Mouse (Mus musculus) forebrain, embryonic 15.5 days (tissue): ENCODE measurements around the gene Riok2. TPM values are rescaled to one million over a fixed set of nuclear protein-coding genes. Genes with fewer than 3 reads are reported as not detected.

Experiments used
- ATAC-seq: fragments of 200-750 bp; cut with Nextera tagmentation; replicated peaks from 2 replicates; pipeline ENCODE4 v1.8.0; 2017; ENCODE audit warnings: mild to moderate bottlenecking, moderate TSS enrichment, moderate library complexity
- H3K27ac ChIP-seq: fragments of 300-500 bp; sonication (generic); replicated peaks from 2 replicates; pipeline ENCODE4 v1.5.1; 2015; ENCODE audit warnings: mild to moderate bottlenecking, inconsistent platforms
- H3K27me3 ChIP-seq: fragments of 300-500 bp; sonication (generic); 2 replicates; pipeline ENCODE4 v1.6.1; 2015; ENCODE audit warnings: inconsistent platforms
- H3K36me3 ChIP-seq: fragments of 300-500 bp; sonication (generic); 2 replicates; pipeline ENCODE4 v1.6.1; 2015; ENCODE audit warnings: mild to moderate bottlenecking, inconsistent platforms
- H3K4me1 ChIP-seq: fragments of 300-500 bp; sonication (generic); 2 replicates; pipeline ENCODE4 v1.6.1; 2015; ENCODE audit warnings: inconsistent platforms
- H3K4me2 ChIP-seq: fragments of 300-500 bp; sonication (generic); replicated peaks from 2 replicates; pipeline ENCODE4 v1.6.1; 2015; ENCODE audit warnings: mild to moderate bottlenecking, inconsistent platforms
- H3K4me3 ChIP-seq: fragments of 300-500 bp; sonication (generic); 2 replicates; pipeline ENCODE4 v1.5.1; 2015; ENCODE audit warnings: mild to moderate bottlenecking, inconsistent platforms
- H3K9ac ChIP-seq: fragments of 300-500 bp; sonication (generic); replicated peaks from 2 replicates; pipeline ENCODE4 v1.6.1; 2015; ENCODE audit warnings: mild to moderate bottlenecking, inconsistent platforms
- H3K9me3 ChIP-seq: fragments of 300-500 bp; sonication (generic); 2 replicates; pipeline ENCODE4 v1.6.1; 2016; ENCODE audit warnings: inconsistent platforms
- WGBS: fragments of 180-500 bp; shearing (Covaris S2); methylation state at CpG from one replicate; pipeline ENCODE4 v1.1.7; 2015; ENCODE audit warnings: mixed read lengths; 5-methylcytosine and 5-hydroxymethylcytosine counted together
- polyA plus RNA-seq: library from polyadenylated mRNA; unstranded; fragments of >200 nt; fragmentation: Nextera tagmentation; extraction: Ambion mirVana; gene quantifications from 2 replicates; pipeline ENCODE4 v1.2.1, GENCODE M21; 2015

The Riok2 gene
- polyA plus RNA-seq, 1 experiment from 2014 or later: 27.0 TPM

GRCm38 (mm10) chr17:17393300-17393699, 19.2 kb downstream of the Riok2 start:
- H3K27ac ChIP-seq: peak overlapping the region; percentile 81
- H3K4me3 ChIP-seq: no peak overlapping the region
- ATAC-seq: peak; percentile 70
- peaks cover 25% of the 10 kb centered on the region for H3K36me3 ChIP-seq
- WGBS: 62% methylated on average over 6 of the region's 6 CpGs
- peaks cover 16% of the 10 kb centered on the region for H3K4me1 ChIP-seq
- H3K27me3 ChIP-seq: no peaks in the 10 kb centered on the region
- no peak overlapping the region for H3K9ac ChIP-seq
- H3K9me3 ChIP-seq: no peaks in the 10 kb centered on the region
- no peak overlapping the region for H3K4me2 ChIP-seq

- ATAC-seq: peak; percentile 64
- H3K27me3 ChIP-seq: no peaks in the 10 kb centered on the region
- H3K9ac ChIP-seq: no peak overlapping the region
- peaks cover 16% of the 10 kb centered on the region for H3K36me3 ChIP-seq
- H3K27ac ChIP-seq: peak overlapping the region; percentile 71; the same call in 1 of the 2 replicates
- WGBS: 20% methylated on average over 4 of the region's 4 CpGs
- H3K4me3 ChIP-seq: no peak overlapping the region
- H3K4me1 ChIP-seq: peaks cover 16% of the 10 kb centered on the region
- H3K4me2 ChIP-seq: no peak overlapping the region
- H3K9me3 ChIP-seq: no peaks in the 10 kb centered on the region
Measured at GRCm38 (mm10) chr17:17394336-17394735, 20.2 kb downstream of the Riok2 start.

- peak overlapping the region; percentile 20 for H3K27ac ChIP-seq
- peaks cover 3% of the 10 kb centered on the region; the same call in 1 of the 2 replicates for H3K36me3 ChIP-seq
- 5% methylated on average over 1 of the region's 1 CpGs for WGBS
- 0 out of 2 replicates have a peak, but pooled peaks have one; percentile 30 for ATAC-seq
- no peak overlapping the region for H3K4me3 ChIP-seq
- no peaks in the 10 kb centered on the region for H3K27me3 ChIP-seq
- peaks cover 18% of the 10 kb centered on the region for H3K4me1 ChIP-seq
- no peak overlapping the region for H3K4me2 ChIP-seq
- H3K9me3 ChIP-seq: no peaks in the 10 kb centered on the region
- no peak overlapping the region for H3K9ac ChIP-seq
Measured at GRCm38 (mm10) chr17:17396869-17397268, 22.8 kb downstream of the Riok2 start.

DNA sequence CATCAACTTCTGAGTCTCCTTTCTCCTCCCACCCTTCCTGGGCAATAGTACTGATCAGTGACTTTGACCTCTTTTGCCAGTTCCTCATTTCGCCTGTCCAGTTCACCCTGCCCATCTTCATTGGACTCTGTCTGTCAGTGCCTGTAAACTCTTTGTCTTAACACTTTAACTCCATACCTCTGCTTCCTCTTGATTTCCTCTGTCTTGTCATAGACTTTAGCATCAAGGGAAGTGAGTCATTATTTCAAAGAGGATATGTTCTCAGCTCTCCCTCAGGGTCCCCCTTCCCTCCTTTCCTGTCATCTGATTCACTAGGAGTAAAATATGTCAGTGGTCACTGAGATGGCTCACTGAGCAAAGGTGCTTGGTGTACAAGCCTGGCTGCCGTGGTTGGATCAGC, 24.6 kb downstream of the Riok2 start:
- Histone ChIP-seq H3K4me3 (no peak overlapping the region), H3K27me3 (no peaks in the 10 kb centered on the region), H3K4me1 (peaks cover 32% of the 10 kb centered on the region), H3K36me3 (no peaks in the 10 kb centered on the region; the same call in 1 of the 2 replicates), H3K4me2 (no peak overlapping the region), H3K9me3 (no peaks in the 10 kb centered on the region), H3K9ac (no peak overlapping the region), H3K27ac (no peak overlapping the region)
- ATAC-seq: no peak
- WGBS: 91% methylated on average over 2 of the region's 2 CpGs

- WGBS: 15% methylated on average over 6 of the region's 6 CpGs
- H3K27me3 ChIP-seq: no peaks in the 10 kb centered on the region
- H3K4me3 ChIP-seq: peak within 1 kb of the TSS; percentile 43
- H3K27ac ChIP-seq: peak within 1 kb of the TSS; percentile 91
- no peaks in the 10 kb centered on the region for H3K9me3 ChIP-seq
- H3K4me1 ChIP-seq: peaks cover 40% of the 10 kb centered on the region
- peak; percentile 99 for ATAC-seq
- H3K9ac ChIP-seq: peak within 1 kb of the TSS; percentile 51
- no peaks in the 10 kb centered on the region for H3K36me3 ChIP-seq
- H3K4me2 ChIP-seq: peak within 1 kb of the TSS; percentile 47
Measured at GRCm38 (mm10) chr17:17402222-17403004, 28.3 kb downstream of the Riok2 start, which contains the start of gene Lix1. TSS of gene Lix1 (plus strand) at chr17:17402672.

DNA sequence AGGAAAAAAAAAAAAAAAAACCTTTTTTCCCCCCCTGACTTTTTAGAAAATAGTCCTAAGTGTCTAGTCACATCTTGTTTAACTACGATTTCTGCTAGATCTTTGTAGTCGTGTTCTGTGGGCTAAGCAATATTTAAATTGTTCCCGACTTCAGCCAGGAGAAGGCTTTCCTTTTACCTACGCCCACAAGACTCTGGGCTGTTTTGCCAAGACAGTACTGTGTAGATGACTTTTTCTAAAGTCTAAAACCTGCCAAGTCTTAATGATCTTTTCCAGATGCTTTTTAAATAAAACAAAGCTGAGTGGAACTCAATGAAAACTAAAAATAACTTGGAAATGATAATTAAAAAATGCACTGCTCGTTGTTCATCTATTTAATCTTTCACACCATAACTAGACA, 28.9 kb downstream of the Riok2 start:
- Histone ChIP-seq H3K4me2 (peak overlapping the region; percentile 47), H3K9ac (peak overlapping the region; percentile 51), H3K36me3 (no peaks in the 10 kb centered on the region), H3K27me3 (no peaks in the 10 kb centered on the region), H3K4me1 (peaks cover 35% of the 10 kb centered on the region), H3K27ac (peak overlapping the region; percentile 91), H3K9me3 (no peaks in the 10 kb centered on the region), H3K4me3 (peak overlapping the region; percentile 43)
- ATAC-seq: peak; percentile 61
- 1% methylated on average over 5 of the region's 5 CpGs for WGBS

DNA sequence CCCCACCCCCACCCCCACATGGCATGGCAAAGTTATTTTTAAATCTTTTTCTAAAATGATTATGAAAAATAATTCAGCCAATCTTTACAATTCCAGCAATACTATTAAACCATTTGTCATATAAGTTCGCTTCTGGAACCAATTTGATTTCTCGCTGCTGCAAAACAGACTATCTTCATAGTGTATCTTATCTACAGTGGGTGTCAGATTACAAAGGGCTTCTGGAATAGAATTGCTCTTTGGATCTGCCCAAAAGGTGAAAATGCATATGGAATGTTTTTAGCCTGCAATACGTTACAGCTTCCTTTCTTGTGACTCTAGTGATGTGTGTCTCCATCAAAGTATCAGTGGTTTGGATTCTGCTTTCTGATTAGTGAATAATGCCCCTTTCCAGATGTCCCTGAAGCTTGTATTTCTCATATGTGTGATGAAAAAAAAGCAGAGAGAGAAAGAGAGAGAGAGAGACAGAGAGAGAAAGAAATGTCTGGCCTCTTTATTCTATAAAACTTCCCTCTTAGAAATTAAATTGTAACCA, 29.5 kb downstream of the Riok2 start:
- Histone ChIP-seq H3K27ac (peak overlapping the region; percentile 68), H3K4me3 (peak overlapping the region; percentile 43), H3K36me3 (no peaks in the 10 kb centered on the region), H3K4me1 (peaks cover 41% of the 10 kb centered on the region), H3K9ac (peak overlapping the region; percentile 43), H3K27me3 (no peaks in the 10 kb centered on the region), H3K4me2 (peak overlapping the region; percentile 47), H3K9me3 (no peaks in the 10 kb centered on the region)
- no peak for ATAC-seq
- 8% methylated on average over 3 of the region's 3 CpGs for WGBS

DNA sequence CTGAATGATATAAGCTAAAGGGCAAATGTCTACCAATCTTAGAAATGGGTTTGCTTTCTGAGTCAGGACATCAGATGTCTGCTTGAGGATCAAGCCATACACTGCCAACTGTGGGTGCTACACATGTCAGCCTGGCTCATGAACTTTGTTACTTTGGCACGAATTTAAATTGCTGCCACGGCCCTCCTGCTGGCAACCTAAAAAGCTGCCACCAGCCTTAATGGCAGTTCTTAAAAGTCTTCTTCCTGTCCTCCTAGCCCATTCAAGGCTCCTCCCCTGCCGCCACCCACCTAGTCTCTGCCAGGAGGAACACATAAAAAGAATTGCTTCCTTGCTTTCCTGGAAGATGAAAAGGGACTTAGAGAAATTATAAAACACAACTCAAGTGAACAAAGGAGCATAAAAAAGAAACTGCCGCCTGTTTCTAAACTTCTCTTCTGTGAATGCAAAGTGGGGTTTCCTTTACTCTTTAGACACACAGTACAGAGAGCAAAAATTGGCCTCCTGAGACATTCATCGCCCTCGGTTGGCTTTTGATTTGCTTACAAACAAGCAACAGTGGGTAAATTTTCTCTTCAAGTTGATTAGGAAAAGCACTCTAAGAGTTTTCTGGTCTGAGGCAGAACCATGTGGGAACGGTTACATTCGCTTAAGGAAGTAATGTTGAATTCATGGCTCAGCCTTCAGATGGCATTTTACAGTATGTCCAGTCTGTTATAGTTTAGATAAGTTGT, 30.9 kb downstream of the Riok2 start:
- Histone ChIP-seq H3K4me1 (peaks cover 52% of the 10 kb centered on the region), H3K4me3 (peak overlapping the region; percentile 43), H3K36me3 (no peaks in the 10 kb centered on the region), H3K27me3 (no peaks in the 10 kb centered on the region), H3K9ac (peak overlapping the region; percentile 15; the same call in 1 of the 2 replicates), H3K9me3 (no peaks in the 10 kb centered on the region), H3K4me2 (peak overlapping the region; percentile 47), H3K27ac (peak overlapping the region; percentile 68)
- 12% methylated on average over 8 of the region's 8 CpGs for WGBS
- no peak for ATAC-seq

DNA sequence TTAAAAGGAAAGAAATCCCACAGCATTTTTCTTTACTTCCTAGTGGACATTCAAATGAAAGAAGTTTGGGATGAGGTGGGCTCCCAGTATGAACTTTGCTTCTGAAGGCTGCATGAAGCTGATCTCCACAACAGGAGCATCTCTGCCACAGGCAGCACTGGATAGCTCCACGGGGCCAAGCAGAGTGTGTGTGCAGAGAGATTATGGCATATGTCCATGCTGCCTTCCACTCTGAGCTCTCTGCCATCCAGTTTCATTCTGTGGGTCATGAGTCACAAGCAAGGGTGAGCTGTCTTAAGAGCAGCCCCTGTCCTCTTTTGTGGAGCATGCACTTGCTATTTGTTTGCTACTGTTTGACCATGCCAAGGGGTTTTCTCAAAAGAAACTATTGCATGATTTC, 31.5 kb downstream of the Riok2 start:
- H3K27ac ChIP-seq: no peak overlapping the region; the same call in 1 of the 2 replicates
- no peaks in the 10 kb centered on the region for H3K9me3 ChIP-seq
- no peaks in the 10 kb centered on the region for H3K27me3 ChIP-seq
- no peak for ATAC-seq
- no peak overlapping the region for H3K4me3 ChIP-seq
- WGBS: 32% methylated on average over 1 of the region's 1 CpGs
- H3K4me1 ChIP-seq: peaks cover 52% of the 10 kb centered on the region
- H3K36me3 ChIP-seq: no peaks in the 10 kb centered on the region
- H3K4me2 ChIP-seq: peak overlapping the region; percentile 20; the same call in 1 of the 2 replicates
- no peak overlapping the region for H3K9ac ChIP-seq

DNA sequence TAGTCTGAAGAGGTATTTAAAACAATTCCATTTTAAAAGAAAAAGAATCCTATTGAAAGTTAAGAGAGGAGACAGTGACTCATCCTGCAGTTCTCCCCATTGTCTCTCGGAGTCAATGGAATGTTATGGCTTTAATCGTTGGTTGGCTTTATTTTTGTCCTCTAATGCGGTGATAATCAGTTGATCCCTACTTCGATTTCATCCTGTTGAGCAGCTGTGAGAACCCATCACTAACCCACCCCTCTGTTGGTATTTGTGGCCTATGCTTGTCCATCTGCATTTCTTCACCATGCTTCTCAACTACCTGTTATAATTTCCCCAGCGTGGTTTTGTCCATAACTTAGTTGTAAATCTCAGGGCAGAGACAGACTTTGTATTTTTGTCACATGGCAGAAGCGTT, 34.0 kb downstream of the Riok2 start:
- Histone ChIP-seq H3K9ac (no peak overlapping the region), H3K4me3 (no peak overlapping the region), H3K4me2 (no peak overlapping the region), H3K27ac (no peak overlapping the region), H3K9me3 (no peaks in the 10 kb centered on the region), H3K27me3 (no peaks in the 10 kb centered on the region), H3K36me3 (no peaks in the 10 kb centered on the region), H3K4me1 (peaks cover 45% of the 10 kb centered on the region)
- no peak for ATAC-seq
- WGBS: 35% methylated on average over 6 of the region's 6 CpGs

- no peak for ATAC-seq
- H3K4me1 ChIP-seq: peaks cover 40% of the 10 kb centered on the region
- H3K4me2 ChIP-seq: no peak overlapping the region
- no peak overlapping the region for H3K27ac ChIP-seq
- no peaks in the 10 kb centered on the region for H3K36me3 ChIP-seq
- H3K9ac ChIP-seq: no peak overlapping the region
- H3K4me3 ChIP-seq: no peak overlapping the region
- no peaks in the 10 kb centered on the region for H3K9me3 ChIP-seq
- 19% methylated on average over 6 of the region's 6 CpGs for WGBS
- H3K27me3 ChIP-seq: no peaks in the 10 kb centered on the region
Measured at GRCm38 (mm10) chr17:17408720-17409478, 34.8 kb downstream of the Riok2 start.
